Mouse (Mus musculus) embryonic facial prominence, embryonic 10.5 days (tissue): ENCODE results near the gene Snx15. TPM values are rescaled to one million over a fixed set of nuclear protein-coding genes. Genes with fewer than 3 reads are reported as not detected.
A peak's percentile ranks its signal among the peaks of the same experiment; 100 is the strongest.

Experiments
- DNase-seq: peaks from one replicate; pipeline ENCODE4 v3.0.0-alpha.2; 2017; ENCODE audit warnings: low spot score
- H3K27ac ChIP-seq: fragments of 300-500 bp; sonication (generic); replicated peaks from 2 replicates; pipeline ENCODE4 v1.5.1; 2016; ENCODE audit warnings: mild to moderate bottlenecking
- H3K27me3 ChIP-seq: fragments of 300-500 bp; sonication (generic); replicated peaks from 2 replicates; pipeline ENCODE4 v1.6.1; 2016; ENCODE audit warnings: low read depth, mild to moderate bottlenecking; ENCODE audit not compliant: poor library complexity, severe bottlenecking
- H3K36me3 ChIP-seq: fragments of 300-500 bp; sonication (generic); replicated peaks from 2 replicates; pipeline ENCODE4 v1.6.1; 2016; ENCODE audit warnings: mild to moderate bottlenecking, moderate library complexity
- H3K4me1 ChIP-seq: fragments of 300-500 bp; sonication (generic); 2 replicates; pipeline ENCODE4 v1.6.1; 2016
- H3K4me3 ChIP-seq: fragments of 300-500 bp; sonication (generic); 2 replicates; pipeline ENCODE4 v1.5.1; 2016; ENCODE audit warnings: mild to moderate bottlenecking, moderate library complexity
- H3K9me3 ChIP-seq: fragments of 300-500 bp; sonication (generic); 2 replicates; pipeline ENCODE4 v1.6.1; 2016; ENCODE audit warnings: mild to moderate bottlenecking
- WGBS: fragments of 180-500 bp; shearing (Covaris S2); methylation state at CpG from one replicate; pipeline ENCODE4 v1.1.7; 2016; 5-methylcytosine and 5-hydroxymethylcytosine counted together
- polyA plus RNA-seq: library from polyadenylated mRNA; unstranded; fragments of >200 nt; fragmentation: Nextera tagmentation; extraction: Ambion mirVana; gene quantifications from 2 replicates; pipeline ENCODE4 v1.2.1, GENCODE M21; 2016

Gene Snx15
- polyA plus RNA-seq: 29.1 and 30.2 TPM in 2 replicates

- H3K27ac ChIP-seq: peak within 1 kb of the TSS; percentile 88
- H3K4me1 ChIP-seq: peaks cover 16% of the 10 kb centered on the region
- DNase-seq: peak; percentile 93
- no peaks in the 10 kb centered on the region for H3K27me3 ChIP-seq
- H3K36me3 ChIP-seq: no peaks in the 10 kb centered on the region
- no peaks in the 10 kb centered on the region for H3K9me3 ChIP-seq
- WGBS: under 1% methylated on average over 32 of the region's 32 CpGs
- H3K4me3 ChIP-seq: peak within 1 kb of the TSS; percentile 66
Measured at GRCm38 (mm10) chr19:6127760-6128341, at the start of gene Snx15. Snx15 (minus strand) TSS chr19:6128304.

- H3K9me3 ChIP-seq: no peaks in the 10 kb centered on the region
- H3K4me1 ChIP-seq: peaks cover 4% of the 10 kb centered on the region; the same call in 1 of the 2 replicates
- no peaks in the 10 kb centered on the region for H3K36me3 ChIP-seq
- H3K27me3 ChIP-seq: no peaks in the 10 kb centered on the region
- peak; percentile 28 for DNase-seq
- WGBS: 44% methylated on average over 5 of the region's 5 CpGs
- H3K4me3 ChIP-seq: no peak overlapping the region
- H3K27ac ChIP-seq: no peak overlapping the region
Measured at GRCm38 (mm10) chr19:6174771-6175170, 46.7 kb upstream of the Snx15 start.

- Histone ChIP-seq H3K36me3 (no peaks in the 10 kb centered on the region), H3K4me1 (peaks cover 4% of the 10 kb centered on the region; the same call in 1 of the 2 replicates), H3K4me3 (no peak overlapping the region), H3K9me3 (no peaks in the 10 kb centered on the region), H3K27me3 (no peaks in the 10 kb centered on the region), H3K27ac (no peak overlapping the region)
- WGBS: 85% methylated on average over 8 of the region's 8 CpGs
- DNase-seq: no peak
Measured at GRCm38 (mm10) chr19:6171215-6171614, 43.1 kb upstream of the Snx15 start.

GRCm38 (mm10) chr19:6166750-6167149 lies 38.6 kb upstream of the Snx15 start:
- no peak for DNase-seq

DNA sequence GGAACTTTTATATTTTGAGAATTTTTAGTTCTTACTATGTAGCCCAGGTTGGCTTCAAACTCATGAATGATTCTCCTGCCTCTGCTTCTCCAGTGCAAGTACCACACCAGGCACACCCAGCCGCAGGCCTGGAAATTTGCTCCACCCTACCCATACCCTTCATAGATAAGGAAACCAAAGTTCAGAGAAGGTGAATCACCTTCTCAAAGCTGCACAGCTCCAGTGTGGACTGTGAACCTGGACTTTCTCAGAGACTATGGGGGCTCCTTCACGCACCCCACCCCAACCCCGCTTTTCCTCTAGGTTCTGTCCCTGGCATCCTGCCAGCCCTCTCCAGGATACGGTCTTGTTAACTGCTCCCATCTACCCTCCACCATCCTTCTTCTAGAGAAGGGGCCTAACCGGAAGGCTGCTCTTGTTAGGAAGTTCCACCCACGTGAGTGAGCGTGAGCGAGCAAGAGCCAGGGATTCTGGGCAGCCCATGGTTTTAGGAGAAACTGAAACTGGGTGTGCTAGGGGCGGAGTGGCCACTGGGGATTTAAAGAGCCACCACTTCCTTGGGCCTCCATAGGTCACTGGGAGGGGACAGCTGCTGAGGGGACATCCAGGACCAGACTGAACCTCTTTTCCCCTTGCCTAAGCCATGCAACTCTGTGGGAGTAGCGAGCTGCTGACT lies 35.9 kb upstream of the Snx15 start:
- H3K36me3 ChIP-seq: no peaks in the 10 kb centered on the region

More at GRCm38 (mm10) chr19:6166750-6167149, 38.6 kb upstream of the Snx15 start:
- Histone ChIP-seq H3K27me3 (no peaks in the 10 kb centered on the region), H3K4me1 (no peaks in the 10 kb centered on the region), H3K4me3 (no peak overlapping the region), H3K9me3 (no peaks in the 10 kb centered on the region), H3K36me3 (no peaks in the 10 kb centered on the region), H3K27ac (no peak overlapping the region)
- WGBS: 77% methylated on average over 4 of the region's 4 CpGs

GRCm38 (mm10) chr19:6157220-6157619 lies 29.1 kb upstream of the Snx15 start:
- WGBS: 83% methylated on average over 6 of the region's 6 CpGs
- H3K27me3 ChIP-seq: no peaks in the 10 kb centered on the region
- H3K4me1 ChIP-seq: peaks cover 10% of the 10 kb centered on the region
- DNase-seq: no peak
- H3K27ac ChIP-seq: no peak overlapping the region
- H3K9me3 ChIP-seq: no peaks in the 10 kb centered on the region
- no peak overlapping the region for H3K4me3 ChIP-seq
- no peaks in the 10 kb centered on the region for H3K36me3 ChIP-seq

More for the DNA sequence above, 35.9 kb upstream of the Snx15 start:
- WGBS: 78% methylated on average over 10 of the region's 10 CpGs
- Histone ChIP-seq H3K9me3 (no peaks in the 10 kb centered on the region), H3K4me3 (no peak overlapping the region), H3K27ac (no peak overlapping the region), H3K27me3 (no peaks in the 10 kb centered on the region), H3K4me1 (no peaks in the 10 kb centered on the region)
- DNase-seq: no peak

DNA sequence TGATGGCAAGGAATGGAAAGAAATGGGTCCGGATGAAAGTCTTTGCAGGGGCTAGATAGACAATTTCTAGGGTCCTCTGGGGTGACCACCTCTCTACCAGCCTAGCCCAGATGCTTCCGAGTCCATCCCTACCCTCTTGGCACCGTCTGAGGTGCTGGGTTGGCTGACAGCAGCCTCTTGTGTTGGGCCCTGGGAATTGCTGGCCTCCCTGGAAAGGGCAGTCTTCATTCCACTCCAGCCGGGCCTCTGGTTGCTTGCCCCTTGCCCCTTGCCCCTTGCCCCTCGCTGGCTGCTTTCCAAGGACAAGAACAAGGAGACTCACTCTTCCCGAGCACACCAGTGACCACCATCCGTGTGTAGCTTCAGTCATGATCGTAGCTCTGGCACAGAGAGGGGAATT lies 28.3 kb upstream of the Snx15 start:
- H3K4me1 ChIP-seq: peaks cover 10% of the 10 kb centered on the region
- no peaks in the 10 kb centered on the region for H3K36me3 ChIP-seq
- H3K27me3 ChIP-seq: no peaks in the 10 kb centered on the region
- WGBS: 61% methylated on average over 8 of the region's 8 CpGs
- H3K4me3 ChIP-seq: no peak overlapping the region
- no peak for DNase-seq
- H3K27ac ChIP-seq: no peak overlapping the region
- no peaks in the 10 kb centered on the region for H3K9me3 ChIP-seq

GRCm38 (mm10) chr19:6155174-6155573 lies 27.1 kb upstream of the Snx15 start:
- no peaks in the 10 kb centered on the region for H3K9me3 ChIP-seq
- no peaks in the 10 kb centered on the region for H3K36me3 ChIP-seq
- no peak for DNase-seq
- WGBS: 87% methylated on average over 9 of the region's 9 CpGs
- H3K4me3 ChIP-seq: no peak overlapping the region
- no peak overlapping the region for H3K27ac ChIP-seq
- H3K27me3 ChIP-seq: 0 out of 2 replicates have a peak, but pooled peaks cover 3% of the 10 kb centered on the region
- H3K4me1 ChIP-seq: peaks cover 10% of the 10 kb centered on the region

DNA sequence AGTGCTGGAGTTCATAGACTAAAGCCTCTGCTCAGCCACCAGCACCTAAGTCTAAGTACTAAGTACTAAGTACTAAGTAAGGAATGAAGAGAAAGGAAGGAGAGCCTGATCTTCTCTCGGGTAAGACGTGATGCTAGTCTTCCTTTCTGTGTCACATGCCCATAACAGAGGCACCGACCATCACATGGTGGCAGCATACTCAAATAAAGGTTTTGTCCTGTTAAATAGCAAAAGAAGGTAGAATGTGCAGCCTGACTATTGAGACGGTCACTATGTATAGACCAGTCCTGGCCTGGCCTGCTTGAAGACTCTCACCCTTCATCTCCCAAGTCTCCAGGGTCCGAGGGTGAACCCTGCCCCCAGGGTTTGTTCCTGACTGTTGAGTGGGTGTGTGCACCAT lies 16.7 kb upstream of the Snx15 start:
- H3K4me1 ChIP-seq: peaks cover 13% of the 10 kb centered on the region
- DNase-seq: no peak
- no peaks in the 10 kb centered on the region for H3K27me3 ChIP-seq
- no peak overlapping the region for H3K4me3 ChIP-seq
- no peaks in the 10 kb centered on the region for H3K9me3 ChIP-seq
- 76% methylated on average over 5 of the region's 5 CpGs for WGBS
- H3K36me3 ChIP-seq: no peaks in the 10 kb centered on the region
- no peak overlapping the region for H3K27ac ChIP-seq

DNA sequence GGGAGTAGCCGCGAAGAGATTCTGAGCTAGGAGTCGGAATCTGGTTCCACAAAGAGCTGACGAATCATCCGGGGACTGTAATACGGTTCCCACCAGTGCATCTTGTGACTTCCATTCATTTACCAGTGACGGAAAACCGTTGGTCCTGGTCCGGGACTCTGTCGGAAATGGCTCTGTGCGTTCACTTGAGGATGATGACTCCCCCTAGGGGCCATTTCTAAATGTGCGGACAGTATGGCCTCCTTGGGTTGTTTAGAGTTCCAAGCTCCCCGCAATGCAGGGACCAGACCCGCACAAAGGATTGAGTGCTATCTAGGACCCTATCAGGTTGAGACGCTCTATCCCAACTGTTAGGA lies 13.3 kb upstream of the Snx15 start, which contains the start of gene Arl2:
Gene Arl2, minus strand, starts transcription at position 155 of the 356 bp plus-strand sequence.
- Histone ChIP-seq H3K36me3 (peaks cover 23% of the 10 kb centered on the region), H3K27me3 (no peaks in the 10 kb centered on the region), H3K27ac (peak within 1 kb of the TSS; percentile 99), H3K4me1 (peaks cover 21% of the 10 kb centered on the region), H3K4me3 (peak within 1 kb of the TSS; percentile 88), H3K9me3 (no peaks in the 10 kb centered on the region)
- WGBS: under 1% methylated on average over 15 of the region's 15 CpGs
- peak; percentile 85 for DNase-seq

GRCm38 (mm10) chr19:6140678-6141393 lies 12.7 kb upstream of the Snx15 start, which contains the start of gene Batf2:
Batf2 (plus strand) TSS chr19:6140983.
- WGBS: under 1% methylated on average over 68 of the region's 68 CpGs
- Histone ChIP-seq H3K4me3 (peak within 1 kb of the TSS; percentile 88), H3K9me3 (no peaks in the 10 kb centered on the region), H3K36me3 (peaks cover 29% of the 10 kb centered on the region), H3K27me3 (no peaks in the 10 kb centered on the region), H3K4me1 (peaks cover 22% of the 10 kb centered on the region), H3K27ac (peak within 1 kb of the TSS; percentile 99)
- DNase-seq: peak; percentile 96

- H3K27ac ChIP-seq: peak overlapping the region; percentile 99
- no peak for DNase-seq
- H3K4me3 ChIP-seq: peak overlapping the region; percentile 88
- H3K36me3 ChIP-seq: peaks cover 34% of the 10 kb centered on the region
- 9% methylated on average over 16 of the region's 16 CpGs for WGBS
- no peaks in the 10 kb centered on the region for H3K27me3 ChIP-seq
- peaks cover 22% of the 10 kb centered on the region for H3K4me1 ChIP-seq
- no peaks in the 10 kb centered on the region for H3K9me3 ChIP-seq
Measured at GRCm38 (mm10) chr19:6140374-6140677, 12.2 kb upstream of the Snx15 start.
